Mouse (Mus musculus) heart, adult 2 months (tissue): ENCODE measurements around the gene Eepd1.

Experiments used
- CTCF ChIP-seq: fragments of 200-600 bp; IDR thresholded peaks from 2 replicates; pipeline ENCODE4 v1.8.1; 2022; ENCODE audit warnings: antibody characterized with exemption, mild to moderate bottlenecking, moderate library complexity
- EP300 ChIP-seq: fragments of 200-500 bp; IDR thresholded peaks from 2 replicates; pipeline ENCODE4 v1.6.1; 2011; ENCODE audit warnings: low read depth, low read length, control low read depth; ENCODE audit not compliant: insufficient read depth
- POLR2A ChIP-seq: fragments of 200-500 bp; IDR thresholded peaks from 2 replicates; pipeline ENCODE4 v1.6.1; 2011; ENCODE audit warnings: mild to moderate bottlenecking, low read depth, low read length, control low read depth; ENCODE audit not compliant: insufficient read depth

DNA sequence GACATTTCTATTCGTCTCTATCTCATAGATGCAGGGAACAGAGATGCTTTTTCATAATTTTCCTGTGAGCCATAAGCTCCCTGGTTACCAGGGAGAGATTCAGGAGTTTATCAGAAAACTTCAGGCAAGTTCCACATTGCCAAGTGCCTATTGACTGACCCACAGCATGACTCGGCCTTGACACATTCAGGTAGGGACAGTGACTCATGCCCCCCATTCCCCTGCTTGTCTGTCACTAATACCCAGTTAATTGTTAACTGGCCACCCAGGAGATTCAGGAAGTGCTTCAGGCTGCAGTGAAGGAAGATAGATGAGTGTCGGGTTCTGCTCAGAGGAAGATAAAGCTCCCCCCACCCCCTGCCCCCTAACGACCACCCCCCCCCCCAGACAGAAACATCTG, 109.4 kb downstream of the Eepd1 start:
- no peak for TF ChIP-seq POLR2A
- TF ChIP-seq CTCF: no peak
- no peak for TF ChIP-seq EP300
